Mouse (Mus musculus) kidney, postnatal 25 days (tissue): ENCODE data around the gene Clec1b.

Source experiments
- DNase-seq, 2 experiments: peaks; one replicate each; pipeline ENCODE4 v3.0.0; 2021; ENCODE audit warnings: mixed read lengths in 2 of 2

The Clec1b gene

GRCm38 (mm10) chr6:129414177-129414576 is 17.1 kb downstream of the Clec1b start:
- no peak for DNase-seq

- no peak for DNase-seq
Measured at GRCm38 (mm10) chr6:129422311-129422710, 25.2 kb downstream of the Clec1b start.

- peak; percentile 55 to 60 for DNase-seq
Measured at GRCm38 (mm10) chr6:129423040-129423733, 26.1 kb downstream of the Clec1b start.

- peak; percentile 77 to 81 for DNase-seq
Measured at GRCm38 (mm10) chr6:129423734-129424072, 26.6 kb downstream of the Clec1b start.

- DNase-seq = no peak
Measured at GRCm38 (mm10) chr6:129425217-129425616, 28.1 kb downstream of the Clec1b start.

GRCm38 (mm10) chr6:129425812-129426211 is 28.7 kb downstream of the Clec1b start:
- DNase-seq = peak; percentile 41 to 72

- no peak for DNase-seq
Measured at GRCm38 (mm10) chr6:129427281-129427680, 30.2 kb downstream of the Clec1b start.

- DNase-seq = no peak
Measured at GRCm38 (mm10) chr6:129434239-129434638, 37.1 kb downstream of the Clec1b start.

- DNase-seq = no peak
Measured at GRCm38 (mm10) chr6:129436025-129436424, 38.9 kb downstream of the Clec1b start.

GRCm38 (mm10) chr6:129438033-129438432 is 40.9 kb downstream of the Clec1b start:
- no peak for DNase-seq

GRCm38 (mm10) chr6:129449743-129450142 is 52.6 kb downstream of the Clec1b start:
- DNase-seq = no peak

GRCm38 (mm10) chr6:129451411-129452039 is 54.4 kb downstream of the Clec1b start, which contains the start of gene Clec1a:
Gene Clec1a (minus strand): TSS chr6:129452000.
- DNase-seq = peak; percentile 70 to 77
